Mouse (Mus musculus) gastrocnemius, postnatal 4 days (tissue): ENCODE results near the gene Gm15737. TPM values are rescaled to one million over a fixed set of nuclear protein-coding genes. Genes with fewer than 3 reads are reported as not detected.

ENCODE experiments used
- total RNA-seq, 2 experiments: library from RNA; stranded (reverse); gene quantifications; 2 replicates each; pipeline ENCODE4 v1.2.3; 2021

Gene Gm15737
- total RNA-seq, 2 experiments from 2014 or later: 0.52 to 0.91 TPM

Other genes starting within 250 kb of the Gm15737 start
- gene Prickle2, start 163.2 kb upstream of the Gm15737 start, total RNA-seq: 10 to 100 TPM; 11.4 to 12.7 TPM
- gene A730049H05Rik, start 52.9 kb upstream of the Gm15737 start, total RNA-seq: under 1 TPM; 0.16 to 0.20 TPM
- gene Adamts9, start 74.1 kb downstream of the Gm15737 start, total RNA-seq: 10 to 100 TPM; 34.0 to 36.3 TPM